Mouse (Mus musculus) thymus, postnatal 14 days (tissue): ENCODE results near the gene Ebf1.
A peak's percentile ranks its signal among the peaks of the same experiment; 100 is the strongest.

Experiments
- DNase-seq: peaks from one replicate; pipeline ENCODE4 v3.0.0; 2021

Gene Ebf1

DNA sequence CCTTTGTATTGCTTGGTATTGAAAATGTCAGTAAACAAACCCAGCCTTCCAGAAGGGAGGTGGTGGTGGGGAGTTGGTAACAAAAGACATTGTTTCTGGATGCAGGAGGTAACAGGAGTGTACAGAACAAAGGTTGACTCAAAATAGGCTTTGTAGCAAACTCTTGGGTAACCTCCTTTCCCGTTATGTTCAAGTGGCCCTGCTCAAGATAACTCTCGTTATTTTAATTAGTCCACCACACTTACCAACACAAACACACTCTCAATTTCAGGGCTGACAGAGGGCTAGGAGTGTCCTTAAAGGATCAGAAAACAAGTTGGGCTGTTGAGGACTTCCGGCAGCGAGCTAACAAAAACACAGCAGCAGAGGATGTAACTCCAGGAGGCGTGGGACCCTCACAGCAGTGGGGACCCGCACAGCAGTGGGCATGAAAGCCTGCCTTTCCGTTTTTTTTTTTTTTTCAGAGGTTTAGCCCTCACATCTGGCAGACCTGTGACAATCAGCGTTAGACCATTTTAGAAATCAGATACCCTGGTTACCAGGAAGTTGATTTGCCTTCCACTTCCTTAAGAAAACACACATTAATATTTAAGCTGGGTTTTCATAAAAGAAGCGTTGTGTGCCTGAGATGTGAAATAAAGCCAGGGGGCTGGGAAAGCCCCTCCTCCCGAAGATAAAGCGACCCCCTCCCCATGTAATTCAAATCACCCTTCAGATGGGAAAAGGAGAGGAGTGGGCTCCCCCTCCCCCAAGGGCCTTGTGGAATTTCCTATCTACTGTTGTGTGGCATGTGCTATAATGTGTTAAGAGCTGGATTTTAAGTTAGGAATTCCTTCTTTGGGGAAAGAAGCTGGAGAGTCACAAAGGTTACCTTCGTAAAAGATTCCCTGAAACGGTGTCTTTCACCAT lies 90.5 kb downstream of the Ebf1 start:
- peak; percentile 10 for DNase-seq

DNA sequence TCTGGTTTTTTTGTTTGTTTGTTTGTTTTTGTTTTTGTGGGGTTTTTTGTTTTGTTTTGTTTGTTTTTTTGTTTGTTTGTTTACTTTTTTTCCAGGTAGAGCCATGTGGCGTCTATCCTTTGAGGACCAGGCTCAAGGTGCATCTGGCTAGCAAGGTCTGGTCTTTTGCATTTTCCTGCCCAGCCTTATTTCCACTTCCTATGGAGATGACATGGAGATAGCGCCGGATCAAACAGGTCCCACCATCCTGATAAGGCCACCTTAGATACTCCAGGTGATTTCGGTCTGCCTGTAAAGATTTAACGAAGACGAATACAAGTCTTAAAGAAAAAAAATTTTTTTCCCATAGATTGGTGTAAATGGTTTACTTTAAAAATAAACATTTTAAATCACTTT lies 91.2 kb downstream of the Ebf1 start:
- no peak for DNase-seq

DNA sequence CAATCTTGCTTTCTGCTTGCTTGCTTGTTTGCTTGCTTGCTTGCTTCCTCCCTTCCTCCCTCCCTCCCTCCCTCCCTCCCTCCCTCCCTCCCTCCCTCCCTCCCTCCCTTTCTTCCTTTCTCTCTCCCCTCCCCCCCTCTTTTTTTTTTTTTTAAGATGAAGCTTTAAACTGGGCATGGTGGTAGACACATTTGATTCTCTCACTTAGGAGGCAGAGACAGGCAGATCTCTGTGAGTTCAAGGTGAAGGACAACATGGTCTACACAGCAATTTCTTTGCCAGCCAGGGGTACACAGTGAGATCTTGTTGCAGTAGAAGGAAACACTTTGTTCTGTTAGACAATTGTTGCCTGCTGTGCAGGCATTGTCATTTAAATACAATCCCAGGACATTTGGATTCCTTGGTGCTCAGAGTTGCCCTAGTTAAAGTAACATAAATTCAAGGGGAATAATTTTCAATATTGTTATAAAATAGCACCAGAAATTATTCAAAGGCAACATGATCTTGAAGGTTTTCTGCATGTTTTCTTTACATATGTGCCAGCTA lies 92.0 kb downstream of the Ebf1 start:
- DNase-seq = no peak

DNA sequence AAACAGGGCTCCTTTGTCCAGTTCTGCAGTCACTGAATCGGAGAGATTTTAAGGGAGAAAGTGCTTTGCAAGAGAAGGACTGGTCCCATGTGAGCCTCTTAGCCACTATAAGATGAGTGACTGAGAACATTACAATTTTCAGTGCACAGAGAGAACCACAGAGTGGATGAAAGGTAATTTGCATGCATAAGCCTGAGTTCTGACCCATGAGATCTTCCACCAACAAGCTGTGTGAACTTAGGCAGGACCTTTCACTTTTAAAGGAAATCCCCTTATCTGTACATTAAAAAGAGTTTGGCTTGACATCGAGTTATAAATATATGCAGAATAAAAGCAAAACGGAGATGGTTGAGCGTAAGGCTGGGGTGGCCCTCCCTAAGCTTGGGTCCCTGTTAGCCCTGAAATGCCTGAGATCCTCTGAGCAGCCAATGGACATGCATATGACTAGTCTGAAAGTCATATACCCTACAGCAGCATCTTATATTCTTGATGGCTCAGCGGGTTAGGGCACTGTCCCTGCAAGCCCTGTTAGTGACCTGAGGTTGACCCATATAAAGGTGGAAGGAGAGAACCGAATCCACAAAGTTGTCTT lies 92.8 kb downstream of the Ebf1 start:
- DNase-seq = no peak

DNA sequence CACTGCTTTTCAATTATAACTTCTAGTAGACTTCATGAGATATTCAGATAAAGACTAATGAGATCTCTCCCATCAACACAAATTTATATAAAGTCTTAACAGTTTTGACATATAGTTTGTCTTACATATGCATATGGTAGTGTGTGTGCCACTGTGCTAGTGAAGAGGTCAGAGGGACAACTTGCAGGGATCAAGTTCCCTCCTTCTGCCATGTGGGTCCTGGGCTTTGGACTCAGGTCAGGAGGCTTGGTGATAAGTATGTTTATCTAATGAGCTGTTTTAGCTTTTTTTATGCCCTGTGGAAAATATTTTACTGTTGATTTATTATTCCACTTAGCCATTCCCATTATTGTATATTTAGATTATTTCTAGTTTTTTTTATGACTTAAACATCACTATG lies 93.7 kb downstream of the Ebf1 start:
- DNase-seq = no peak

DNA sequence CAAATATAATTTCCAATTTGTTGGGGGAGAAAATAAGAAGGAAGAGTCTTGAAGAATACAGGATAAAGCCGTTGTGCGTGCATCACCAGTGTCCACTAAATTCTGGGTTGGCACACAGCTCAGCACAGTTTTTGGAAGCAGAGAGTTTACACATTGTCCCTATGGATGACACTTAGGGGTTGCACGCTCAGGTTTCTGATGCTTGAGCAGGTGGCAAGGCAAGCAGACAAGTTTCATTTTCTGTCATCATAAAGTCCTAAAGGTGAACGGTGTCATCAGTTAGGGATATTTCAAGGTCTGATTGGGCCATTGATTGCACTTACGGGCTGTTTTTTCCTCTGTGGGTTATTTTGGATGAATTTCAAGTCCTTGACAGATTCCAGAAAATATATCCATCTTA lies 97.1 kb downstream of the Ebf1 start:
- DNase-seq = no peak

DNA sequence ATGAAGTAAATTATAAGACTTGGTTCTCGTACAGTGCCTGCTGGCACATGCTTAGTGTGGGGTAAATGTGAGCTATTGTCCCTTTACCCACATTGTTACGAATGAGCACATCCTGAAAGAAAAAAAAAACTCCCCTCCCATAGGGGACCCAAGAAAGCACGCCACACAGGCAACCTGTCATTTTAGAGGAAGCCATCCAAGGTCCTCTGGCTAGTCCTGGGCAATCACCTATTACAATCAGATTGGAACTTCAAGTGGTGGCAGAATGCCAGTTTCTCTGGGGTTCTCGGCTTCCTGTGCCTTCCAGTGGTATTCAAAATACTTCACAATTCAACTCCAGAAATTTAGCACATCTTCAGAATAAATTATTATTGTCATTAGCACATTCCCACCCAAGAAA lies 98.7 kb downstream of the Ebf1 start:
- no peak for DNase-seq

DNA sequence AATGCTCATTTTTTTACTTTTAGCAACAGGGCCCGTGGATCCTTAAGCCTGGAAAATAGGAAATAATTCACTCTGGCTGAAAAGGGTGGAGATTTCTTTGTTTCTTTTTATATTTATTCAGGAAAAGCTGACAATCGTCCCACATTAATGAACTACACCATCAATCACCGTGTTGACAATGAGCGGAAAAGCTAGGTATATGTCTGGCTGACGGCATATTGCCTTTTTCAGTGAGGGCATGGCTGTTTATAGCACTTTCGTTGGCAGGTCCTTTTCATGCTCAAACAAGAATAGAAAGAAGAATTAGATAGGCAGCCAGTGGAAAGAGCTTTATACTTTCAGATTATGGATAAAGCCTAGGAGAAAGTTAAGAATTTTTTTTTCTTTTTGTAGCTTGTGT lies 99.8 kb downstream of the Ebf1 start:
- DNase-seq = no peak

DNA sequence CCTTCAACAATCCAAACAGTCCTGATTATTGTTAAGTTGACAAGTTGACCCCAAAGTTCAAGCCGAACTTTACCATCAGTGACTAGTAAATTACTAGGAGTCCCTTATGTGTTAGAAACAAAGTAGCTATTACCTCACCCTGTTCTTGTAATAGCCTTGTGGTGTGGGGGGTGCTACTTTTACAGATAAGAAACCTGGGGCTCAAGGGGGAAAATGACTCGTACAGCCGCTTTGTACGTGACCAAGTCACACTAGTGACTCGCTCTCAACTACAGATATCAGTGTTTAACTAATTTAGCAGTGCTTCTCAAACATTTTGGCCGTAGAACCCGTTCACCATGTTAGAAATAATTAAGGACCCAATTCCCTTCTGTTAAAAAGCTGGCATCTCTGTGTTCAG lies 100.5 kb downstream of the Ebf1 start:
- DNase-seq = no peak

DNA sequence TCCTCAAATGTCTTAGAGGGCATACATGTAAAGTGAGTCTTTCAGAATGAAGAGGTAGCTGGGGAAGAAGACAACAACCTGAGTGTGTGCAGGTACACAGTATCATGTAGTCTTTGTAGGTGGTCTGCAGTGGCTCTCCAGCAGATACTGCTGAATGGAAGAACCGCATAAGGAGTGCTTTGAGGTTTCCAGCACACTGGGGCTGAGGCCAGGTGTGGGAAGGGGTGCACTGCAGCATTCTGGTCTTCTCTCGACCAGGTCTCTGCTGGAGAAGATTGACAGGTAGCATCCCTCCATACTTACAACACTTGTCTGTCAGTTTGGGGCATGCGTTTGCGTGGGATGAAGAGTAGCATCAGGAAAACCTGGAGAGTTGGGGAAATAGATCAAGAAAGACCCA lies 104.9 kb downstream of the Ebf1 start:
- DNase-seq = no peak

DNA sequence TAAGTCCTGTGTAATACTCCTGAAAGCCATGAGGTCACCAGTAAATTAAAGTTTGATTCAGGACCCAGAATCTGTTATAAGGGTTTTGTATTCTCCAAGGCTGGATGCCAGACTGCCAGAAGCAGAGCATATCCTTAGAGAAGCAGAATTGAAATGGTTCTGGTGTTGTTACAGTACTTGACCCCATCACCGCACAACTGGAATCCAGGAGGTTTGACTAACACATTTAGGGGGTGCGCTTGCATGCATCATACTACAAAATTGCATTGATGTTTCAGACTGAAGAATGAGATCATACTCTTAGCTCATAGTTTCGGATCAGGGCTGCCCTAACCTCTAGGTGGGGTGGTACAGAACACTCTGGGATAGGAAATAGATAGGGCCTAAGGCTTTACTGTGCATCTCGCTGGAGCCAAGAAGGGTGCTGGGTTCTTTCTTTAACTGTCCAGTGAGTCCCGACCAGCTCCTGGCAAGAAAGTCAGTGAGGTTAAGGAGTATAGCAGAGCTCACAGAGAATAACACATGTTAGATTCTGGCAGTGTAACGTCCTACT lies 106.9 kb downstream of the Ebf1 start:
- DNase-seq = no peak

DNA sequence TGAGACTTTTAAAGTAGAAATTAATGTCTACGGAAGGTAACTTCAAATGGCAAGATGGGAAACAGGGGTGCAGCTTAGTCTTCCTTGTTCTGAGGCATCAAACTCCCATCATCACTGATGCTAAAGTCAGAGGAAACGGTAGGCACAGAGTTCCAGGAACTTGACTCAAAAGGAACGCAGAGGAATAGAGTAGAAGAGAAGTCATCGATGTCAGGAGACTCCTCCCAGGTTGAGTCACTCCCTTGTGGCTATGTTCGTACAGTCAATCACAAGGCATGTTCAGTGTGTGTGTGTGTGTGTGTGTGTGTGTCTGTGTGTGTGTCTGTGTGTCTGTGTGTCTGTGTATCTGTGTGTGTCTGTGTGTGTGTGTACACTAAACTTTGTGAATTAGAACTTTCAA lies 108.6 kb downstream of the Ebf1 start:
- DNase-seq = no peak

DNA sequence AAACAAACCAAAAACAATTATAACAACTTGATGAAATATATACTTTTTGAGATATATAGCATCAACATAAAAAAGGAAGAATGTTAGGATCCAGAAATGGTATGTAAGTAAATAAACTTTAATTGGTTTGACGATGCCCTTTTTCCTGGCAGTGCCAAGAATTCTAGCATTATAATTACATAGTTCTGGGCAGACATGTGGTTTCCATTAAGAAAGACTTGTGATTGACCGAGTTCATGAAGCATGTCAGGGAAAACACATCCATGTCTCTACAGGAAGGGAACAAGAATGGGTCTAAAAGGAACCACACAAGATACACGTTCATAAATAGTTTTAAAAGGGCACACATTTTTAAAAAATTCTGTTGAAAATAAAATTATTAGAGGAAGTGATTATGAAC lies 110.3 kb downstream of the Ebf1 start:
- no peak for DNase-seq

DNA sequence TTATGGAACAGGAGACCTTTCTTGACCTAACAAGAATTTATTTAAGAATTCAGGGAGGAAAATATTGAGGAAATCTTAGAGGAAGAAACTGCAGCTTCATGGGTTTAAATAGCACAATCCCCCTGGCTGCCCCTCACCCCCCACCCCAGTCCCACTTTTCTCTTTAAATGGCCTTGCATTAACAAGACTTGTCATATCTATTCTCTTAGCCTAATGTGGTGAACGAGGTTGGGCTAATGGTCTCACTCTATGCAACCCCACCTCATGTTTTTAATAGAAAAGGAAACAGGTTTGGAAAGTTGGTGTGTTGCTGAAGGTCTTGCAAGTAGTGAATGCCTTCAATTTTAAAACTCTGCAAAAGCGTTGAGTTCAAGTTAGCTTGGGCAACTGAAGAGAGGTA lies 110.7 kb downstream of the Ebf1 start:
- DNase-seq = no peak

DNA sequence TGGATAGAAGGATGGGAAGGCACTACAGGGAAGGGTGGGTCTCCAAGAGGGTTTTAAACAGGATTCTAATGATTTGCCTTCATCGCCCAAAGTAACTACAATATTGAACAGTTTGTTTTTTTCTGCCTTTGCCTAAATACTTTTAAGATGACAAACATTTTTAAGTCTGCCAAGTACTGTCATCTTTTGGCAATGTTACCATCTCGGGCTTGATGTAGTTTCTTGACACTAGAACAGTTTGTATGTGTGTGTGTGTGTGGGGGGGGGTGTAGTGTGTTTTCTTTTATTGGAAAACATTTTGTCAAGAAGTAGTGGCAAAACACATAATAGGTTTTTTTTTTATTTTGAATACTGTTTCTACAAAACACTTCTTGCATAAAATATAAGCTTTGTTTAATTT lies 111.2 kb downstream of the Ebf1 start:
- DNase-seq = no peak

DNA sequence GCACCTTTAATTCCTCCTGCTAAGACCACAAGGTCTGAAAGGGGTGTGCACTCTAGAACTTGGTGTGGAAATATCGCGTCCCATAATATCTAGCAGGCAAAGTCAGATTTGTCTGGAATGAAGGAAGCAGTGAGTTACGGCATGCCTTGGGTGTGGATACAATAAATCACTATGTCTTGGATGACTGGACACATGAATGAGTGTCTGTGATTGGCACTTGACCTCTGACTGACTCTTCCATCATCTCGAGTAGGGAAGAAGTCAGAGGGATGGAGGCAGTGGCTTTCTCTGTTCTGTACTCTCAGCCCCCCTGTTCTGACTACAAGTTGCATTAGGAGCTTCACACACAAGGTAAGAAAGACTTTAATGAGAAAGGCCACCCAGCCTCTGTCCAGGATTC lies 112.8 kb downstream of the Ebf1 start:
- no peak for DNase-seq

DNA sequence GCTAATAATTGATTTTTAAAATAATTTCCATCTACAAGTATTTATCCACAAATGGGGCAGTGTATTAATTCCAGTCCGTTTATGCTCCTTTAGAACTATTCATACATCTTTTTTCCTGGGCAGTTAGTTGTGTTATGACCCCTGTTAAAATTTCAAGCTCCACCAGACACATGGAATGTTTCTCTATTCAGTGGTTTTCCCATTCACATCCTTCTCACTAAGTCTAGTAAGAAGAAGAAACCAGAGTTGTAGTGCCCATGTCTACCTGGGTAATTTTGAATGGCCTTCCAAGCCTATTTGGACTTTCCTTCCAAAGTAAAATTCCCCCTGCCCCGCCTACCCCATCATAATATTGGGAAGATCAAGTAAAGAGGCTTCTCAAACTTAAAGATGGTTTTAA lies 114.6 kb downstream of the Ebf1 start:
- DNase-seq = no peak

DNA sequence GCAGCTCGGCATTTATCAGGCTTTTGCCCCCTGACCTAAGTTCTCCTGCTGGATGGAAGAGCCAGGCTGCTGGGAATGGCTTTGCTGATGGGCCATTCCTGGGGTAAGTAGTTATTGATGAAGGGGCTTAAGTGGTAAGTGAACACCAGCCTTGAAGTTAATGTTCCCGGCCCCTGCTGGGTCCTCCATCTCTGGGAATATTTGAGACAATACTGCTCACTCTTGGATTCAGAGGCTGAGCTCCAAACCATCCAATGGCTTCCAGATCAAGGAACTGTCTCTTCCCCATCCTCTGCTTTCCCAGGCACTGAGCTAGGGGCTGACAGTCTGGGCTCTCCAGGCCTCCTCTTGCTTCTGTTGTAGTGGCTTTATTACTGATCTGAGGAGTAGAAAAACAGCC lies 116.2 kb downstream of the Ebf1 start:
- DNase-seq = no peak

DNA sequence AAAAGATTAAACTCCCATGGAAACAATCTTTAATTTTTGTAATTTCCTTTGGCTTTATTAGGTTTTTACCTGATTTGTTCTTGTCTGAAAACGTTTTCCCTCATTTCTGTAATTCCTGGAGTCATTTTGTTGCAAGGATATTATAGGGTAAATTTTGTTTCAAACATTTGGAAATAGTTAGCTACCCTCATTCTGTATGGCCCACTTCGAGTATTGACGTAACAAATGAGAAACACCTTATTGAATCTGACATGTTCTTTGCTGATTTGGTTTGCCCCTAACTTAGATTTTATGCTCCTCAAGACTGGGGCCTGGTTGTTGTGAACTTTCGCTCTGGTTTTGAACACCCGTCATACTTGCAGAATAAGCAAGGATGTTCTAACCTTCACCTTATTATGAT lies 120.9 kb downstream of the Ebf1 start:
- DNase-seq = no peak

DNA sequence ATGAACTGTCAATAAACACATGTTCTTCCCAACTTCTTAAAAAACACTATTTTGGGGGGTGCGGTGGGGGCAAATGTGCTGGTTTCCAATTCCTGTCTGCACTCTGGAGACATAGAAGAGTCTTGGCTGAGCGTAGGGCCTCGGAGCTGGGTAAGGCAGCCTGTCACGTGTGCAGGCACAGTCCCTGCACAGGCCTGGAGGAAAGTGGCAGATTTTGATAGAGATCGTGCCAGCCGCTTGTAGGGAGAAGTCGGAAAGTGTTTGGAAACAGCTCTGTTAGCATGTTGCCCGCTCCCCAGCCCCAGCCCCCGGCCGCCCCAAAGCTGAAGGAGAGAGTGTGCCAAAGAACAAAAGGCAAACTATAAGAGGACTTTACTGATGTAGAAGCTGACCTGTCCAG lies 121.7 kb downstream of the Ebf1 start:
- no peak for DNase-seq

DNA sequence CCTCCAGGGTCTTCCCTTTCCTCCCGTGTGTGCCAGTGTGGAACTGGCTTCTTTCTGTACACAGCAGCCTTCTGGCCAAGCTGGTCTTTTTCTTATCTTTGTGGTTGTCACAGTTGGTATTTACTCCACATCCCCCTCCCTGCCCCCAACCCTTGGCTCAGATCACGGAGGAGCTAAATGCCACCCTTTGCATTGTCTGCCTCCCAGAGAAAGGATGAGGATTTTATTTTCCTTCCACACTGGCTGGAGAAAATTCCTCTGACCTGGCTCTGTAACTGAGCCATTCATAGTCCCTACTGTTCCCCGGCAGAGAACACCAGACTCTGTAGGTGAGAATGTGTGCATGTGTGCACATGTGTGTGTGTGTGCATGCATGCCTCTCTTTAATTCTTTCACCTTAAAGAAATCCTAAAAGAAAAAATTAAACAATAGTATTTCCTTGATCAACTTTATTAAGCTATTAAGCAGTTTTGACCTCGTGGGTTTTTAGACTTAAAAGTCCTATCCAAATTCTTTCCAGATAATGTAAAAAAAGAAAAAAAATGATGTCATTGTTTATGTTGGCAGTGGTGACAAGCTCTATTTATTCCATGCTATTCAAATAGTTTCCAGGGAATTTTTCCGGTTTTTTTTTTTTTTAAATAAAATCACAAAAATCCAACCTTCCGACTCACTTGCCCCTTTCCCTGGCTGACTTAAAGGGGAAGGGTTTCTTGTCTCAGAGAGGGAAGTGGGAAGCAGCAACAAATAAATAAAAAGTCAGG lies 123.3 kb downstream of the Ebf1 start:
- no peak for DNase-seq

DNA sequence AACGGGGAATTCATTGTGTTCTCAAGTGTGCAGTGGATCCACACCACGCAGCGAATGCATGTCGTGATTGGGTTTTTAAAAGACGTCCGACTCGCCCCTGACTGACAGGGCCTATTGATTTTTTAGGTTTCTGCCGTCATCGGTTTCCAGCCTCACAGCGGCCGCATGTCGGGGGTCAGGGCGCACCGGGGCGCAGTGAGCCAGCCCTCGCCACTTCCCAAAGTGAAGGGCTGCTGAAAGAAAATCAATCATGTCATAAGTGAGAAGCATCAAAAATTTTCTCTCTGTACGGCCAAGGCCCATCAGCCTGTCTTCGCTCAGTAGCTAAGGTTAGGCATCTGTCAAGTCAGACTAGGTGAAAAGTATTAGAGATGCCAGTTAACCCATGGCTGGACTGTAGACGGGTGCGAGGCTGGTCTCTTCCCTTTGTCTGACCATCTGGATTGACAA lies 124.0 kb downstream of the Ebf1 start:
- no peak for DNase-seq

DNA sequence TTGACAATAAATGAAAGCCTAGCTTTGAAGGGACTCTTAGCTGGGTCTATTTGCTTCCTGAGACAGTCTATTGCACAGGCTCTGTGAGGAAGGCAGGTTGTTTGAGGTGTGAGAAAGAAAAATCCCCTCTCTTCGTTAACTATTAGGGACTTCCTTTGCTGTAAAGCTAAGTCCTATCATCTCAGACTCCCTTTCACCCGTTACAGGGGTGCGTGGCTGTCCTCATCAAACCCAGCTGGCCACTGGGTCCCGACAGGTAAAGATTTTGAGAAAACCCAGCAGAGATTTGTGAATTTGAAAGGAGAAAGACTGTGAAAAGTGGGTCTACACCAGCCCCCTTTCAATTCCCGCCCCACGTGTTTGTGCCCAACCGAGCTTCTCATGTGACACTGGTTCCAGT lies 127.3 kb downstream of the Ebf1 start:
- DNase-seq = no peak
